Mouse (Mus musculus) midbrain, postnatal 0 days (tissue): ENCODE data around the gene Irf3. TPM values are rescaled to one million over a fixed set of nuclear protein-coding genes. Genes with fewer than 3 reads are reported as not detected.

Experiments
- ATAC-seq: fragments of 200-750 bp; cut with Nextera tagmentation; 2 replicates; pipeline ENCODE4 v1.8.0; 2017; ENCODE audit warnings: moderate number of reproducible peaks, mild to moderate bottlenecking, moderate TSS enrichment, moderate library complexity; ENCODE audit not compliant: low FRiP score
- DNase-seq: peaks from one replicate; pipeline ENCODE4 v3.0.0-alpha.2; 2015; ENCODE audit warnings: low spot score
- H3K27ac ChIP-seq: fragments of 300-500 bp; sonication (generic); 2 replicates; pipeline ENCODE4 v1.5.1; 2014; ENCODE audit warnings: low read depth, mild to moderate bottlenecking, low read length, mixed read lengths
- H3K27me3 ChIP-seq: fragments of 300-500 bp; sonication (generic); 2 replicates; pipeline ENCODE4 v1.6.1; 2014; ENCODE audit warnings: low read length, control low read depth, mixed read lengths; ENCODE audit not compliant: insufficient read depth
- H3K36me3 ChIP-seq: fragments of 300-500 bp; sonication (generic); 2 replicates; pipeline ENCODE4 v1.6.1; 2014; ENCODE audit warnings: low read length, control low read depth, mixed read lengths; ENCODE audit not compliant: insufficient read depth
- H3K4me1 ChIP-seq: fragments of 300-500 bp; sonication (generic); 2 replicates; pipeline ENCODE4 v1.6.1; 2014; ENCODE audit warnings: mild to moderate bottlenecking, control low read depth, antibody characterized with exemption, low read length, mixed read lengths; ENCODE audit not compliant: insufficient read depth
- H3K4me2 ChIP-seq: fragments of 300-500 bp; sonication (generic); 2 replicates; pipeline ENCODE4 v1.6.1; 2014; ENCODE audit warnings: low read depth, mild to moderate bottlenecking, low read length, mixed read lengths; ENCODE audit not compliant: poor library complexity, severe bottlenecking
- H3K4me3 ChIP-seq: fragments of 300-500 bp; sonication (generic); 2 replicates; pipeline ENCODE4 v1.5.1; 2014; ENCODE audit warnings: low read depth, mild to moderate bottlenecking, low read length, moderate library complexity
- H3K9ac ChIP-seq: fragments of 300-500 bp; sonication (generic); replicated peaks from 2 replicates; pipeline ENCODE4 v1.6.1; 2014; ENCODE audit warnings: mild to moderate bottlenecking, low read length, moderate library complexity, mixed read lengths; ENCODE audit not compliant: poor library complexity, severe bottlenecking
- H3K9me3 ChIP-seq: fragments of 300-500 bp; sonication (generic); 2 replicates; pipeline ENCODE4 v1.6.1; 2016; ENCODE audit warnings: low read length, control low read depth
- CTCF ChIP-seq: IDR thresholded peaks from 2 replicates; pipeline ENCODE4 v1.5.1; 2016; ENCODE audit warnings: antibody characterized with exemption, mild to moderate bottlenecking
- WGBS: fragments of 180-500 bp; shearing (Covaris S2); extraction: QIAGEN DNeasy Blood & Tissue Kit; methylation state at CpG from one replicate; pipeline ENCODE4 v1.1.7; 2014; 5-methylcytosine and 5-hydroxymethylcytosine counted together
- polyA plus RNA-seq: library from polyadenylated mRNA; unstranded; fragments of >200 nt; fragmentation: Nextera tagmentation; extraction: Ambion mirVana; gene quantifications from 2 replicates; pipeline ENCODE4 v1.2.1, GENCODE M21; 2015
- total RNA-seq: library from RNA; depleted of rRNA; stranded (reverse); fragments of >200 nt; gene quantifications from 2 replicates; pipeline ENCODE4 v1.2.3, GENCODE M21; 2014

Irf3 gene
- total and polyA plus RNA-seq, 2 experiments from 2014 or later, result 25.6 to 37.2 TPM

DNA sequence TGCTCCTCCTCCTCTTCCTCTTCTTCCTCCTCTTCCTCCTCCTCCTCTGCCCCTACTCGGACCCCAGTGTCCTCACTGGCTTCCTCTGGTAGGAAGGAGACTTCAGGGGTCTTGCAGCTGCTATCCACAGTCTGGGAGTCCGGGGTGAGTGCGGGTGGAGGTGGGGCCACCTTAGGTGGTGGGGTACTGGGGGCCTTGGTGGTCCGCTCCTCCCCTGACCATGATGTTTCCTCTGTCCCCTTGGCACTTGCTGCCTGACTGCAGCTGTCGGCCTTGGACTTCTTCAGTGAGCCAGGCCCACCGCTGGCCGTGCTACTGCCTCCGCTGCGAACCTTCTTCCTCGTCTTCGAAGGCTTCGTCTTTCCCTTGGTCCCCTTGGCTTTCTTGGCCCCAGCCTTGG, 9.1 kb downstream of the Irf3 start:
- H3K27me3 ChIP-seq, result no peaks in the 10 kb centered on the region
- H3K4me3 ChIP-seq, result no peak overlapping the region
- H3K36me3 ChIP-seq, result peaks cover 81% of the 10 kb centered on the region
- H3K4me2 ChIP-seq, result no peak overlapping the region
- H3K4me1 ChIP-seq, result no peaks in the 10 kb centered on the region
- WGBS, result 90% methylated on average over 11 of the region's 12 CpGs
- DNase-seq, result no peak
- no peak overlapping the region for H3K27ac ChIP-seq
- no peak for TF ChIP-seq CTCF
- H3K9me3 ChIP-seq, result no peaks in the 10 kb centered on the region
- no peak for ATAC-seq
- no peak overlapping the region for H3K9ac ChIP-seq

GRCm38 (mm10) chr7:45007141-45007540, 9.7 kb downstream of the Irf3 start:
- TF ChIP-seq CTCF, result no peak
- ATAC-seq, result no peak

GRCm38 (mm10) chr7:45007846-45008245, 10.4 kb downstream of the Irf3 start:
- DNase-seq (no peak), ATAC-seq (no peak)
- no peak for TF ChIP-seq CTCF
- peaks cover 83% of the 10 kb centered on the region for H3K36me3 ChIP-seq
- H3K4me1 ChIP-seq, result no peaks in the 10 kb centered on the region
- H3K9ac ChIP-seq, result no peak overlapping the region
- no peaks in the 10 kb centered on the region for H3K27me3 ChIP-seq
- H3K4me2 ChIP-seq, result no peak overlapping the region
- H3K9me3 ChIP-seq, result no peaks in the 10 kb centered on the region
- H3K4me3 ChIP-seq, result no peak overlapping the region
- 96% methylated on average over 30 of the region's 30 CpGs for WGBS
- H3K27ac ChIP-seq, result no peak overlapping the region

More at GRCm38 (mm10) chr7:45007141-45007540, 9.7 kb downstream of the Irf3 start:
- no peak for DNase-seq
- H3K9me3 ChIP-seq, result no peaks in the 10 kb centered on the region
- H3K27me3 ChIP-seq, result no peaks in the 10 kb centered on the region
- H3K27ac ChIP-seq, result no peak overlapping the region
- H3K36me3 ChIP-seq, result peaks cover 81% of the 10 kb centered on the region
- 96% methylated on average over 29 of the region's 29 CpGs for WGBS
- H3K4me3 ChIP-seq, result no peak overlapping the region
- no peaks in the 10 kb centered on the region for H3K4me1 ChIP-seq
- no peak overlapping the region for H3K4me2 ChIP-seq
- H3K9ac ChIP-seq, result no peak overlapping the region

DNA sequence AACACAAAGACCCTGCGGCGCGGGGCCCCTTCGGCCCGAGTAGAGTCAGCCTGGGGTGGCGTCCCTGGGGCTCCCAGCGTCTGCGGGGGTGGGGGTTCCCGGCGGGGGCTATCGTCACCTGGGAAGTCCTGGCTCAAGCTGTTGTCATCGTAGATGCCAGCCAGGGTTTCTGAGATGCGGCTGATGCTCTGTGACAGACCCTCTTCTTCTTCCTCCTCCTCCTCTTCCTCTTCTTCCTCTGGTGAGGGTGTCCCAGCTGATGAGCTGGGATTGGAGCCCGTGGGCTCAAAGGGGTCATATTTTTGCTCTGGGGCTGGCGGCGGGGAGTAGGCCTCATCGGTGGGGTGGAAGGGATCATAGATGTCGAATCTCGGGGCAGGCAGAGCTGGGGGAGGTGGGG, 11.0 kb downstream of the Irf3 start:
- Histone ChIP-seq H3K4me2 (no peak overlapping the region), H3K9me3 (no peaks in the 10 kb centered on the region), H3K4me1 (no peaks in the 10 kb centered on the region), H3K9ac (no peak overlapping the region), H3K36me3 (peaks cover 83% of the 10 kb centered on the region), H3K4me3 (no peak overlapping the region), H3K27ac (no peak overlapping the region), H3K27me3 (no peaks in the 10 kb centered on the region)
- DNase-seq, result no peak
- ATAC-seq, result no peak
- 96% methylated on average over 19 of the region's 19 CpGs for WGBS
- no peak for TF ChIP-seq CTCF

DNA sequence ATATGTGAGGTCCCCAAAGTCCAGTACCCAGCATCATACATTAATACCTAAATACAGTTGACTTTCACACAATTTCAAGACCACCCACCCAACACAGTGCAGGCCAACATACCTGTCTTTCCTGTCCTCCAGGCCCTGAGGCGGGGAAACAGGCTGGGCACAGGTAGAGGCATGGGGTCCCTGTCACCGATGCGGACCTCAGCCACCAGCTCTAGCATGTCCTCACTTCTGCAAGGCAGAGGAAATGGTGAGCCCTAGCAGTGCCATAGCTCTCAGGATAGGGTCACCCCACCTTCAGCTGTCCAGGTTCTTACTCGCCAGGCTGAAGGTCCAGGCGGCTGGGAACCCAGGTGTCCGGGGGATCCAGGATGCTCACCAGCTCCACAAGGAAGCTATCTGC, 14.6 kb downstream of the Irf3 start:
- no peak for DNase-seq
- Histone ChIP-seq H3K27me3 (no peaks in the 10 kb centered on the region), H3K4me1 (peaks cover 9% of the 10 kb centered on the region; the same call in 1 of the 2 replicates), H3K27ac (no peak overlapping the region), H3K9ac (no peak overlapping the region), H3K4me2 (no peak overlapping the region), H3K9me3 (no peaks in the 10 kb centered on the region), H3K36me3 (peaks cover 54% of the 10 kb centered on the region), H3K4me3 (no peak overlapping the region)
- 98% methylated on average over 6 of the region's 6 CpGs for WGBS
- no peak for ATAC-seq
- TF ChIP-seq CTCF, result no peak

DNA sequence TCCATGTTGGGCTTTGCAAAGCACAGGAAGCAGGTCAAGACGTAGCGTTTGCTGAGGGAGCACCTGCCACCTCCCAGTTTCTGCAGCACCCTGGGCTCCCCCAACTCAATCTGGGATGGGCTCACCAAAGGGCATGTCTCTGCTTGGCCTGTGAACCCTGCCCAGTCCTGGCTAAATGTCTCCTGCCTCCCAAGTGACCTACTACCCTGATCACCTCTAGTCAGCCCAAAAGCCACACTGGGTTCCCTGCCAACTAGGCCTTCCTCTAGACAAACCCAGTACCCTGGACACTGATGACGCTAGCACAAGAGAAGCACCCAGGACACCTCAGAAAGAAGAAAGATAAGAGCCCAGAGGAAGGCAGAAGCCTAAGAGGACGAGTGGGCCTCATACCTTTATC, 15.4 kb downstream of the Irf3 start:
- peaks cover 46% of the 10 kb centered on the region for H3K36me3 ChIP-seq
- no peaks in the 10 kb centered on the region for H3K27me3 ChIP-seq
- no peaks in the 10 kb centered on the region for H3K9me3 ChIP-seq
- H3K4me1 ChIP-seq, result peaks cover 10% of the 10 kb centered on the region; the same call in 1 of the 2 replicates
- no peak overlapping the region for H3K4me3 ChIP-seq
- ATAC-seq, result no peak
- no peak for TF ChIP-seq CTCF
- H3K4me2 ChIP-seq, result no peak overlapping the region
- no peak for DNase-seq
- H3K27ac ChIP-seq, result no peak overlapping the region
- no peak overlapping the region for H3K9ac ChIP-seq
- 89% methylated on average over 4 of the region's 4 CpGs for WGBS
